Mouse (Mus musculus) cerebellum, adult 2 months (tissue): ENCODE measurements around the gene Esd. TPM values are rescaled to one million over a fixed set of nuclear protein-coding genes. Genes with fewer than 3 reads are reported as not detected.

ENCODE experiments used
- DNase-seq, 2 experiments: peaks; one replicate each; pipeline ENCODE4 v3.0.0; 2021
- H3K27ac ChIP-seq: fragments of 200-500 bp; 2 replicates; pipeline ENCODE4 v1.5.1; 2012; ENCODE audit warnings: low read length, control low read depth, inconsistent platforms; ENCODE audit not compliant: insufficient read depth
- H3K27me3 ChIP-seq: fragments of 200-500 bp; 2 replicates; pipeline ENCODE4 v1.6.1; 2012; ENCODE audit warnings: inconsistent platforms, mild to moderate bottlenecking, low read length, moderate library complexity; ENCODE audit not compliant: control insufficient read depth, insufficient read depth
- H3K4me1 ChIP-seq: fragments of 200-500 bp; 2 replicates; pipeline ENCODE4 v1.6.1; 2011; ENCODE audit warnings: low read length; ENCODE audit not compliant: control insufficient read depth, insufficient read depth
- H3K4me3 ChIP-seq: fragments of 200-500 bp; replicated peaks from 2 replicates; pipeline ENCODE3; 2011; ENCODE audit warnings: mild to moderate bottlenecking, low read depth, low read length, control low read depth; ENCODE audit not compliant: insufficient read depth
- CTCF ChIP-seq: fragments of 200-500 bp; IDR thresholded peaks from 2 replicates; pipeline ENCODE4 v1.5.1; 2011; ENCODE audit warnings: low read depth, mild to moderate bottlenecking, control low read depth, low read length, moderate library complexity, borderline replicate concordance; ENCODE audit not compliant: insufficient read depth
- POLR2A ChIP-seq: fragments of 200-500 bp; IDR thresholded peaks from 2 replicates; pipeline ENCODE4 v1.6.1; 2011; ENCODE audit warnings: low read length, control low read depth, borderline replicate concordance; ENCODE audit not compliant: insufficient read depth
- WGBS: fragments of 180-500 bp; shearing (Covaris S2); methylation state at CpG from one replicate; pipeline ENCODE4 v1.1.7; 2018; 5-methylcytosine and 5-hydroxymethylcytosine counted together
- polyA plus RNA-seq: library from polyadenylated mRNA; depleted of rRNA; stranded (reverse); fragments of >200 nt; gene quantifications from 2 replicates; pipeline ENCODE4 v1.2.3, GENCODE M21; 2012; rRNA removed

Gene Esd
- polyA plus RNA-seq, 1 experiment: 96.2 TPM

- H3K27me3 ChIP-seq: no peaks in the 10 kb centered on the region
- H3K4me3 ChIP-seq: no peak overlapping the region
- H3K27ac ChIP-seq: no peak overlapping the region
- DNase-seq: no peak
- H3K4me1 ChIP-seq: no peaks in the 10 kb centered on the region
- WGBS: 65% methylated on average over 16 of the region's 16 CpGs
- TF ChIP-seq POLR2A (no peak), CTCF (no peak)
Measured at GRCm38 (mm10) chr14:74798063-74798890, 66.2 kb downstream of the Esd start.

Other genes starting within 250 kb of the Esd start
- 2.4 and 2.8 TPM in 2 replicates for gene Htr2a, start 91.5 kb upstream of the Esd start, polyA plus RNA-seq
- 24.4 and 26.4 TPM in 2 replicates for gene Lrch1, start 215.6 kb downstream of the Esd start, polyA plus RNA-seq